9 mouse cellular contexts compared by ENCODE assay signal in genomic region chr7:110801028-110801427, GRCm38 (mm10). TPM values are rescaled to one million over a fixed set of nuclear protein-coding genes. Genes with fewer than 3 reads are reported as not detected.
A peak's percentile ranks its signal among the peaks of the same experiment; 100 is the strongest.
DNase-seq lines count a peak whose midpoint lies in the region; ATAC-seq lines count a peak whose summit lies in the region.
"Had no signal": no experiment of that assay in that cellular context is flagged by ENCODE, and none has a peak within 500 bp of the region (broad histone marks: within the 10 kb centered on the region; RNA-seq: fewer than 3 reads in every experiment).

No protein-coding gene starts in this region.

- 2% methylated on average over 4 of the region's 4 CpGs for WGBS in hindbrain, embryonic 16.5 days

- no peak overlapping the region for H3K9ac ChIP-seq in hindbrain, embryonic 16.5 days (ENCODE audit: low read depth, low read length)

- intact Hi-C loops in left cerebral cortex, postnatal 10 days (cut with DNase I): loop anchor here (1.0 to 5.0 kb wide), 2 partner anchors 74 to 154 kb away; no protein-coding TSS in a partner anchor

- H3K9me3 ChIP-seq in hindbrain, embryonic 16.5 days (ENCODE audit: control insufficient read depth, low read length): no peaks in the 10 kb centered on the region

- no peak overlapping the region for H3K27ac ChIP-seq in hindbrain, embryonic 16.5 days (ENCODE audit: low read depth, low read length)
- H3K27ac ChIP-seq: macrophage had no signal

- peak; percentile 92 for DNase-seq in NIH3T3 (ENCODE audit: low read depth)
- DNase-seq in cerebellum, adult 18-20 months: peak; percentile 82 to 87
- DNase-seq in forelimb bud, embryonic 11.5 days (ENCODE audit: low read depth, low spot score): peak; percentile 80
- peak; percentile 83 to 87 for DNase-seq in left cerebral cortex, postnatal 10 days (ENCODE audit: extremely low spot score in 1 of 2, low spot score in 2 of 2)
- DNase-seq in mesoderm, embryonic 11.5 days (ENCODE audit: low read depth, low spot score): peak; percentile 85
- peak; percentile 83 for DNase-seq in right cerebral cortex, postnatal 25 days
- peak; percentile 73 for DNase-seq in urinary bladder, postnatal 25 days (ENCODE audit: low spot score)

- no peaks in the 10 kb centered on the region for H3K36me3 ChIP-seq in hindbrain, embryonic 16.5 days (ENCODE audit: control insufficient read depth, insufficient read depth, low read length)

- H3K27me3 ChIP-seq in hindbrain, embryonic 16.5 days (replicated peaks; ENCODE audit: control insufficient read depth, insufficient read depth, low read length): no peaks in the 10 kb centered on the region

- H3K4me1 ChIP-seq in hindbrain, embryonic 16.5 days (ENCODE audit: control insufficient read depth, insufficient read depth, low read depth, low read length): peaks cover 6% of the 10 kb centered on the region

- ATAC-seq in hindbrain, embryonic 16.5 days: peak; percentile 50

- no peak overlapping the region for H3K4me3 ChIP-seq in hindbrain, embryonic 16.5 days (ENCODE audit: low read length)

- H3K4me2 ChIP-seq in hindbrain, embryonic 16.5 days (ENCODE audit: low read length): no peak overlapping the region

RNA-seq across cellular contexts. Expression of gene Ampd3, which starts 33.0 kb away (rescaled TPM):
- 14.3 and 14.9 TPM in 2 replicates for polyA plus RNA-seq in hindbrain, embryonic 16.5 days (2015; fragmentation: Nextera tagmentation; extraction: Ambion mirVana)
- total RNA-seq in left cerebral cortex, postnatal 10 days (2021): 10 to 100 TPM; 23.4 to 28.3 TPM

RNA-seq across cellular contexts. Expression of gene Rnf141, which starts 43.2 kb away (rescaled TPM):
- 39.6 and 48.9 TPM in 2 replicates for polyA plus RNA-seq in hindbrain, embryonic 16.5 days (2015; fragmentation: Nextera tagmentation; extraction: Ambion mirVana)
- total RNA-seq in left cerebral cortex, postnatal 10 days (2021): 10 to 100 TPM; 80.4 to 98.7 TPM
